Mouse (Mus musculus) myocyte (in vitro differentiated cells): Measurements from ENCODE around the gene Tmem33.

Experiments
- E2F4 ChIP-seq: IDR thresholded peaks from one replicate; pipeline ENCODE4 v1.6.1; 2011; ENCODE audit warnings: mild to moderate bottlenecking, control low read depth, moderate library complexity; ENCODE audit not compliant: insufficient read depth
- POLR2A ChIP-seq: IDR thresholded peaks from one replicate; pipeline ENCODE4 v1.6.1; 2011; ENCODE audit warnings: low read depth, mild to moderate bottlenecking, control low read depth, moderate library complexity; ENCODE audit not compliant: insufficient read length
- POLR2AphosphoS2 ChIP-seq: IDR thresholded peaks from one replicate; pipeline ENCODE4 v1.6.1; 2011; ENCODE audit warnings: low read depth, control low read depth; ENCODE audit not compliant: insufficient read length
- REST ChIP-seq: IDR thresholded peaks from one replicate; pipeline ENCODE4 v1.6.1; 2011; ENCODE audit warnings: mild to moderate bottlenecking, control low read depth, moderate library complexity; ENCODE audit not compliant: insufficient read depth, insufficient read length

- TF ChIP-seq POLR2AphosphoS2 (no peak), POLR2A (no peak), REST (no peak), E2F4 (no peak)
Measured at GRCm38 (mm10) chr5:67258473-67258872, 1.9 kb upstream of the Tmem33 start.
